Mouse (Mus musculus) liver, embryonic 14.5 days (tissue): ENCODE results near the gene Arel1.

Experiments used
- CTCF ChIP-seq: IDR thresholded peaks from 2 replicates; pipeline ENCODE4 v1.5.1; 2016; ENCODE audit warnings: antibody characterized with exemption, low read depth, control low read depth
- EP300 ChIP-seq: IDR thresholded peaks from 2 replicates; pipeline ENCODE4 v1.6.1; 2016; ENCODE audit warnings: antibody characterized with exemption, low read depth

- TF ChIP-seq EP300, result no peak
- no peak for TF ChIP-seq CTCF
These were observed 19.9 kb downstream of the Arel1 start for GRCm38 (mm10) chr12:84950763-84951162.
